Mouse (Mus musculus) macrophage (primary cell): ENCODE data around the gene Myl12a. TPM values are rescaled to one million over a fixed set of nuclear protein-coding genes. Genes with fewer than 3 reads are reported as not detected.

Experiments used
- H3K27ac ChIP-seq: fragments of 350-480 bp; formaldehyde crosslinking; 2 replicates; pipeline ENCODE4 v1.9.0; 2021
- H3K36me3 ChIP-seq: fragments of 350-480 bp; formaldehyde crosslinking; 2 replicates; pipeline ENCODE4 v1.9.0; 2021; ENCODE audit errors: inconsistent target
- H3K4me3 ChIP-seq: fragments of 350-480 bp; formaldehyde crosslinking; 2 replicates; pipeline ENCODE4 v1.9.0; 2021; ENCODE audit errors: inconsistent target
- H3K79me2 ChIP-seq: fragments of 350-480 bp; formaldehyde crosslinking; 2 replicates; pipeline ENCODE4 v1.9.0; 2021; ENCODE audit errors: inconsistent target
- WGBS: methylation state at CpG from one replicate; pipeline ENCODE4 v1.1.7; 2026; ENCODE audit warnings: inconsistent platforms; ENCODE audit not compliant: missing documents; 5-methylcytosine and 5-hydroxymethylcytosine counted together
- polyA plus RNA-seq: library from polyadenylated mRNA; stranded (reverse); fragments of 250-400 nt; gene quantifications from 3 replicates; pipeline ENCODE4 v1.2.4, GENCODE M21; 2018; ENCODE audit warnings: inconsistent platforms

Gene Myl12a
- polyA plus RNA-seq, 1 experiment from 2014 or later: 198 TPM

GRCm38 (mm10) chr17:71003112-71003511, 434 bp upstream of the Myl12a start:
- Histone ChIP-seq H3K79me2 (peaks cover 36% of the 10 kb centered on the region), H3K4me3 (no peak overlapping the region), H3K36me3 (no peaks in the 10 kb centered on the region), H3K27ac (no peak overlapping the region)
- WGBS: 61% methylated on average over 3 of the region's 4 CpGs

- peak within 1 kb of the TSS; percentile 93 for H3K27ac ChIP-seq
- H3K36me3 ChIP-seq: no peaks in the 10 kb centered on the region
- H3K79me2 ChIP-seq: peaks cover 45% of the 10 kb centered on the region
- WGBS: under 1% methylated on average over 65 of the region's 65 CpGs
- H3K4me3 ChIP-seq: peak within 1 kb of the TSS; percentile 97
Measured at GRCm38 (mm10) chr17:71002081-71002743, 466 bp downstream of the Myl12a start, which contains the start of gene Myom1. TSS of gene Myom1 (plus strand) at chr17:71002633.

- no peaks in the 10 kb centered on the region for H3K36me3 ChIP-seq
- WGBS: under 1% methylated on average over 43 of the region's 43 CpGs
- peaks cover 50% of the 10 kb centered on the region for H3K79me2 ChIP-seq
- peak overlapping the region; percentile 79 for H3K27ac ChIP-seq
- H3K4me3 ChIP-seq: peak overlapping the region; percentile 97
Measured at GRCm38 (mm10) chr17:71001699-71002080, 988 bp downstream of the Myl12a start.

- Histone ChIP-seq H3K79me2 (peaks cover 57% of the 10 kb centered on the region), H3K27ac (peak overlapping the region; percentile 79), H3K4me3 (peak overlapping the region; percentile 97), H3K36me3 (peaks cover 5% of the 10 kb centered on the region)
- WGBS: 10% methylated on average over 6 of the region's 6 CpGs
Measured at GRCm38 (mm10) chr17:71001067-71001466, 1.6 kb downstream of the Myl12a start.

GRCm38 (mm10) chr17:71000255-71000654, 2.4 kb downstream of the Myl12a start:
- WGBS: 94% methylated on average over 1 of the region's 2 CpGs
- Histone ChIP-seq H3K36me3 (peaks cover 13% of the 10 kb centered on the region), H3K27ac (no peak overlapping the region), H3K79me2 (peaks cover 65% of the 10 kb centered on the region), H3K4me3 (0 out of 2 replicates have a peak overlapping the region, but pooled peaks have one; percentile 97)

- Histone ChIP-seq H3K79me2 (peaks cover 75% of the 10 kb centered on the region), H3K36me3 (peaks cover 13% of the 10 kb centered on the region), H3K4me3 (no peak overlapping the region), H3K27ac (no peak overlapping the region)
- WGBS: 85% methylated on average over 5 of the region's 5 CpGs
Measured at GRCm38 (mm10) chr17:70999187-70999586, 3.5 kb downstream of the Myl12a start.

- WGBS: 93% methylated on average over 9 of the region's 9 CpGs
- Histone ChIP-seq H3K36me3 (peaks cover 20% of the 10 kb centered on the region), H3K79me2 (peaks cover 82% of the 10 kb centered on the region), H3K4me3 (no peak overlapping the region), H3K27ac (no peak overlapping the region)
Measured at GRCm38 (mm10) chr17:70998400-70998975, 4.2 kb downstream of the Myl12a start.

GRCm38 (mm10) chr17:70997836-70998235, 4.8 kb downstream of the Myl12a start:
- Histone ChIP-seq H3K27ac (no peak overlapping the region), H3K36me3 (peaks cover 20% of the 10 kb centered on the region), H3K4me3 (no peak overlapping the region), H3K79me2 (peaks cover 89% of the 10 kb centered on the region)
- WGBS: 76% methylated on average over 6 of the region's 6 CpGs

GRCm38 (mm10) chr17:70995551-70995950, 7.1 kb downstream of the Myl12a start:
- WGBS: 90% methylated on average over 6 of the region's 6 CpGs
- Histone ChIP-seq H3K36me3 (peaks cover 24% of the 10 kb centered on the region), H3K79me2 (peaks cover 97% of the 10 kb centered on the region), H3K27ac (no peak overlapping the region), H3K4me3 (no peak overlapping the region)

GRCm38 (mm10) chr17:70994671-70995070, 8.0 kb downstream of the Myl12a start:
- H3K4me3 ChIP-seq: no peak overlapping the region
- H3K36me3 ChIP-seq: peaks cover 24% of the 10 kb centered on the region
- peaks cover 93% of the 10 kb centered on the region for H3K79me2 ChIP-seq
- no peak overlapping the region for H3K27ac ChIP-seq
- WGBS: 79% methylated on average over 6 of the region's 6 CpGs

- Histone ChIP-seq H3K79me2 (peaks cover 93% of the 10 kb centered on the region), H3K27ac (no peak overlapping the region), H3K4me3 (no peak overlapping the region), H3K36me3 (peaks cover 24% of the 10 kb centered on the region)
- 39% methylated on average over 3 of the region's 3 CpGs for WGBS
Measured at GRCm38 (mm10) chr17:70993385-70993807, 9.3 kb downstream of the Myl12a start.

GRCm38 (mm10) chr17:70992662-70993061, 10.0 kb downstream of the Myl12a start:
- Histone ChIP-seq H3K27ac (no peak overlapping the region), H3K36me3 (peaks cover 24% of the 10 kb centered on the region), H3K4me3 (no peak overlapping the region), H3K79me2 (peaks cover 93% of the 10 kb centered on the region)
- WGBS: 72% methylated on average over 9 of the region's 9 CpGs

GRCm38 (mm10) chr17:70991706-70992625, 10.7 kb downstream of the Myl12a start:
- 54% methylated on average over 16 of the region's 16 CpGs for WGBS
- peaks cover 93% of the 10 kb centered on the region for H3K79me2 ChIP-seq
- peaks cover 24% of the 10 kb centered on the region for H3K36me3 ChIP-seq
- H3K27ac ChIP-seq: no peak overlapping the region; the same call in 1 of the 2 replicates
- no peak overlapping the region for H3K4me3 ChIP-seq

- Histone ChIP-seq H3K4me3 (peak overlapping the region; percentile 58), H3K79me2 (peaks cover 93% of the 10 kb centered on the region), H3K36me3 (peaks cover 15% of the 10 kb centered on the region), H3K27ac (peak overlapping the region; percentile 74)
- under 1% methylated on average over 70 of the region's 70 CpGs for WGBS
Measured at GRCm38 (mm10) chr17:70990403-70991303, 12.0 kb downstream of the Myl12a start.
